Comparison of ENCODE assay signal across 11 mouse cellular contexts in genomic region chr8:25358539-25359165, GRCm38 (mm10).
A peak's percentile ranks its signal among the peaks of the same experiment; 100 is the strongest.
DNase-seq lines count a peak whose midpoint lies in the region; ATAC-seq and TF ChIP-seq lines count a peak whose summit lies in the region.
"Had no signal": no experiment of that assay in that cellular context is flagged by ENCODE, and none has a peak within 500 bp of the region (broad histone marks: within the 10 kb centered on the region; RNA-seq: fewer than 3 reads in every experiment).

No protein-coding gene starts in this region.

- WGBS in limb, embryonic 13.5 days = 75% methylated on average over 12 of the region's 12 CpGs
- 87% methylated on average over 12 of the region's 12 CpGs for WGBS in limb, embryonic 10.5 days
- 84% methylated on average over 12 of the region's 12 CpGs for WGBS in liver, postnatal 0 days (ENCODE audit: insufficient replicate concordance)

- DNase-seq in limb, embryonic 10.5 days (ENCODE audit: low spot score) = no peak
- DNase-seq in left cerebral cortex, adult 11 months (ENCODE audit: low spot score) = peak; percentile 37
- peak; percentile 39 for DNase-seq in right cerebral cortex, postnatal 4 days
- no peak for DNase-seq in liver, postnatal 0 days
- no peak for DNase-seq in heart, adult 9 months (ENCODE audit: low spot score in 2 of 2)
- no peak for DNase-seq in heart, postnatal 36 days
- DNase-seq: lung, adult 2 months had no signal

- no peaks in the 10 kb centered on the region for H3K36me3 ChIP-seq in limb, embryonic 13.5 days
- H3K36me3 ChIP-seq in limb, embryonic 10.5 days = no peaks in the 10 kb centered on the region
- H3K36me3 ChIP-seq in liver, postnatal 0 days (replicated peaks; ENCODE audit: insufficient read depth, low read length) = no peaks in the 10 kb centered on the region
- H3K36me3 ChIP-seq: heart, embryonic 15.5 days had no signal

- H3K9me3 ChIP-seq in limb, embryonic 13.5 days = 0 out of 2 replicates have a peak, but pooled peaks cover 8% of the 10 kb centered on the region
- H3K9me3 ChIP-seq in limb, embryonic 10.5 days (replicated peaks) = no peaks in the 10 kb centered on the region
- H3K9me3 ChIP-seq in liver, postnatal 0 days (ENCODE audit: low read length) = no peaks in the 10 kb centered on the region
- H3K9me3 ChIP-seq: heart, embryonic 15.5 days had no signal

- H3K4me2 ChIP-seq in limb, embryonic 13.5 days (replicated peaks) = no peak overlapping the region
- H3K4me2 ChIP-seq in liver, postnatal 0 days (ENCODE audit: low read depth, low read length) = no peak overlapping the region
- H3K4me2 ChIP-seq: heart, embryonic 15.5 days had no signal

- intact Hi-C loops in heart, postnatal 36 days (cut with DNase I) = no loop called here

- no peak overlapping the region for H3K9ac ChIP-seq in limb, embryonic 13.5 days
- no peak overlapping the region for H3K9ac ChIP-seq in liver, postnatal 0 days (replicated peaks)
- H3K9ac ChIP-seq: heart, embryonic 15.5 days had no signal

- TF ChIP-seq EP300 in liver, postnatal 0 days (IDR thresholded peaks at IDR 0.05; ENCODE audit: low read depth) = no peak

- no peaks in the 10 kb centered on the region for H3K27me3 ChIP-seq in limb, embryonic 13.5 days
- H3K27me3 ChIP-seq in limb, embryonic 10.5 days (ENCODE audit: low read depth, poor library complexity, severe bottlenecking) = no peaks in the 10 kb centered on the region
- H3K27me3 ChIP-seq in liver, postnatal 0 days (ENCODE audit: insufficient read depth, low read length) = 0 out of 2 replicates have a peak, but pooled peaks cover 8% of the 10 kb centered on the region

- peak overlapping the region; percentile 34; the same call in 1 of the 2 replicates for H3K27ac ChIP-seq in limb, embryonic 13.5 days
- H3K27ac ChIP-seq in limb, embryonic 10.5 days = no peak overlapping the region
- no peak overlapping the region for H3K27ac ChIP-seq in liver, postnatal 0 days (ENCODE audit: low read depth)
- H3K27ac ChIP-seq: heart, embryonic 15.5 days; kidney, postnatal 0 days had no signal

- no peak for ATAC-seq in limb, embryonic 13.5 days (ENCODE audit: low FRiP score, low read depth)
- peak; percentile 80 for ATAC-seq in frontal cortex, adult (ENCODE audit: low TSS enrichment)
- no peak for ATAC-seq in liver, postnatal 0 days

- peaks cover 14% of the 10 kb centered on the region for H3K4me1 ChIP-seq in limb, embryonic 13.5 days
- H3K4me1 ChIP-seq in limb, embryonic 10.5 days = peaks cover 26% of the 10 kb centered on the region
- no peaks in the 10 kb centered on the region for H3K4me1 ChIP-seq in liver, postnatal 0 days (ENCODE audit: insufficient read depth)

- no peak overlapping the region for H3K4me3 ChIP-seq in limb, embryonic 13.5 days
- no peak overlapping the region for H3K4me3 ChIP-seq in limb, embryonic 10.5 days
- H3K4me3 ChIP-seq in liver, postnatal 0 days (ENCODE audit: low read depth, low read length) = no peak overlapping the region
- H3K4me3 ChIP-seq: heart, embryonic 15.5 days had no signal

- no peak for TF ChIP-seq CTCF in liver, postnatal 0 days (IDR thresholded peaks at IDR 0.05; ENCODE audit: low read depth)

Comparison
In these comparisons a context has a peak if more than half of its experiments do, and no peak if none do; other contexts are left out.
1. DNase-seq: peak in left cerebral cortex, adult 11 months (single experiment) and right cerebral cortex, postnatal 4 days (single experiment); none in limb, embryonic 10.5 days (single experiment), liver, postnatal 0 days (single experiment), heart, adult 9 months (0 of 2) and heart, postnatal 36 days (0 of 2).